Mouse (Mus musculus) kidney, postnatal 0 days (tissue): ENCODE results near the gene Dedd. TPM values are rescaled to one million over a fixed set of nuclear protein-coding genes. Genes with fewer than 3 reads are reported as not detected.

Experiments
- ATAC-seq: fragments of 200-750 bp; cut with Nextera tagmentation; replicated peaks from 2 replicates; pipeline ENCODE4 v1.8.0; 2017; ENCODE audit warnings: low read depth, moderate number of reproducible peaks, moderate TSS enrichment, moderate library complexity; ENCODE audit not compliant: low FRiP score
- DNase-seq: peaks from one replicate; pipeline ENCODE4 v3.0.0-alpha.2; 2016; ENCODE audit warnings: low spot score
- H3K27ac ChIP-seq: fragments of 300-500 bp; sonication (generic); 2 replicates; pipeline ENCODE4 v1.5.1; 2014; ENCODE audit warnings: mild to moderate bottlenecking
- H3K27me3 ChIP-seq: fragments of 300-500 bp; sonication (generic); 2 replicates; pipeline ENCODE4 v1.6.1; 2014; ENCODE audit warnings: low read length, mixed read lengths; ENCODE audit not compliant: insufficient read depth
- H3K36me3 ChIP-seq: fragments of 300-500 bp; sonication (generic); 2 replicates; pipeline ENCODE4 v1.6.1; 2014; ENCODE audit warnings: low read length, mixed read lengths; ENCODE audit not compliant: insufficient read depth
- H3K4me1 ChIP-seq: fragments of 300-500 bp; sonication (generic); replicated peaks from 2 replicates; pipeline ENCODE4 v1.6.1; 2014; ENCODE audit warnings: antibody characterized with exemption, low read length, mixed read lengths; ENCODE audit not compliant: insufficient read depth
- H3K4me2 ChIP-seq: fragments of 300-500 bp; sonication (generic); 2 replicates; pipeline ENCODE4 v1.6.1; 2014; ENCODE audit warnings: mild to moderate bottlenecking, low read length, moderate library complexity, mixed read lengths
- H3K4me3 ChIP-seq: fragments of 300-500 bp; sonication (generic); replicated peaks from 2 replicates; pipeline ENCODE4 v1.5.1; 2014; ENCODE audit warnings: low read depth, low read length
- H3K9ac ChIP-seq: fragments of 300-500 bp; sonication (generic); 2 replicates; pipeline ENCODE4 v1.6.1; 2014; ENCODE audit warnings: low read depth, low read length
- H3K9me3 ChIP-seq: fragments of 300-500 bp; sonication (generic); replicated peaks from 2 replicates; pipeline ENCODE4 v1.6.1; 2016; ENCODE audit warnings: low read length, inconsistent platforms, mixed read lengths
- CTCF ChIP-seq: IDR thresholded peaks from 2 replicates; pipeline ENCODE4 v1.5.1; 2016; ENCODE audit warnings: antibody characterized with exemption, low read depth, mild to moderate bottlenecking, moderate library complexity
- WGBS: fragments of 180-500 bp; shearing (Covaris S2); extraction: QIAGEN DNeasy Blood & Tissue Kit; methylation state at CpG from one replicate; pipeline ENCODE4 v1.1.7; 2014; 5-methylcytosine and 5-hydroxymethylcytosine counted together
- polyA plus RNA-seq: library from polyadenylated mRNA; unstranded; fragments of >200 nt; fragmentation: Nextera tagmentation; extraction: Ambion mirVana; gene quantifications from 2 replicates; pipeline ENCODE4 v1.2.1, GENCODE M21; 2015

Gene Dedd
- polyA plus RNA-seq, 1 experiment from 2014 or later: 46.0 TPM

- Histone ChIP-seq H3K9me3 (no peaks in the 10 kb centered on the region), H3K4me2 (peak overlapping the region; percentile 49), H3K36me3 (no peaks in the 10 kb centered on the region), H3K27ac (no peak overlapping the region), H3K9ac (no peak overlapping the region), H3K27me3 (peaks cover 3% of the 10 kb centered on the region; the same call in 1 of the 2 replicates), H3K4me1 (peaks cover 7% of the 10 kb centered on the region; the same call in 1 of the 2 replicates), H3K4me3 (peak overlapping the region; percentile 24; the same call in 1 of the 2 replicates)
- 2% methylated on average over 31 of the region's 31 CpGs for WGBS
- peak; percentile 80 for TF ChIP-seq CTCF
- DNase-seq (peak; percentile 89), ATAC-seq (peak; percentile 75)
Measured at GRCm38 (mm10) chr1:171379935-171380599, 51.1 kb downstream of the Dedd start.

- 72% methylated on average over 11 of the region's 11 CpGs for WGBS
- peak; percentile 24 for TF ChIP-seq CTCF
- no peak for ATAC-seq
- H3K4me3 ChIP-seq: no peak overlapping the region
- DNase-seq: no peak
- peaks cover 3% of the 10 kb centered on the region; the same call in 1 of the 2 replicates for H3K27me3 ChIP-seq
- no peak overlapping the region for H3K27ac ChIP-seq
- H3K9me3 ChIP-seq: no peaks in the 10 kb centered on the region
- no peak overlapping the region for H3K4me2 ChIP-seq
- H3K9ac ChIP-seq: no peak overlapping the region
- H3K4me1 ChIP-seq: peaks cover 7% of the 10 kb centered on the region; the same call in 1 of the 2 replicates
- H3K36me3 ChIP-seq: no peaks in the 10 kb centered on the region
Measured at GRCm38 (mm10) chr1:171382096-171382620, 53.2 kb downstream of the Dedd start.

- no peak overlapping the region for H3K4me3 ChIP-seq
- DNase-seq (no peak), ATAC-seq (no peak)
- H3K9ac ChIP-seq: no peak overlapping the region
- no peaks in the 10 kb centered on the region for H3K9me3 ChIP-seq
- H3K4me1 ChIP-seq: peaks cover 7% of the 10 kb centered on the region; the same call in 1 of the 2 replicates
- peaks cover 3% of the 10 kb centered on the region; the same call in 1 of the 2 replicates for H3K27me3 ChIP-seq
- TF ChIP-seq CTCF: no peak
- H3K27ac ChIP-seq: no peak overlapping the region
- H3K36me3 ChIP-seq: no peaks in the 10 kb centered on the region
- H3K4me2 ChIP-seq: no peak overlapping the region
- 62% methylated on average over 9 of the region's 9 CpGs for WGBS
Measured at GRCm38 (mm10) chr1:171384361-171384760, 55.4 kb downstream of the Dedd start.

- TF ChIP-seq CTCF: peak; percentile 44
- Histone ChIP-seq H3K9me3 (no peaks in the 10 kb centered on the region), H3K9ac (no peak overlapping the region), H3K27ac (no peak overlapping the region), H3K4me2 (no peak overlapping the region), H3K27me3 (peaks cover 2% of the 10 kb centered on the region; the same call in 1 of the 2 replicates), H3K4me1 (peaks cover under 1% of the 10 kb centered on the region; the same call in 1 of the 2 replicates), H3K36me3 (no peaks in the 10 kb centered on the region), H3K4me3 (no peak overlapping the region)
- DNase-seq (no peak), ATAC-seq (no peak)
- WGBS: 69% methylated on average over 9 of the region's 9 CpGs
Measured at GRCm38 (mm10) chr1:171385171-171385570, 56.2 kb downstream of the Dedd start.

- 0 out of 2 replicates have a peak, but pooled peaks have one; percentile 26 for ATAC-seq
- Histone ChIP-seq H3K27me3 (no peaks in the 10 kb centered on the region), H3K4me2 (no peak overlapping the region), H3K9me3 (no peaks in the 10 kb centered on the region), H3K9ac (no peak overlapping the region), H3K36me3 (no peaks in the 10 kb centered on the region), H3K27ac (no peak overlapping the region), H3K4me3 (no peak overlapping the region), H3K4me1 (no peaks in the 10 kb centered on the region)
- peak; percentile 63 for DNase-seq
- WGBS: 23% methylated on average over 6 of the region's 6 CpGs
- TF ChIP-seq CTCF: peak; percentile 67
Measured at GRCm38 (mm10) chr1:171387099-171387498, 58.2 kb downstream of the Dedd start.

GRCm38 (mm10) chr1:171388376-171389102 lies 59.6 kb downstream of the Dedd start, which contains the start of gene Arhgap30:
Arhgap30 (plus strand) TSS chr1:171388954.
- H3K27me3 ChIP-seq: no peaks in the 10 kb centered on the region
- no peaks in the 10 kb centered on the region for H3K4me1 ChIP-seq
- no peaks in the 10 kb centered on the region for H3K9me3 ChIP-seq
- no peaks in the 10 kb centered on the region for H3K36me3 ChIP-seq
- no peak for DNase-seq
- H3K27ac ChIP-seq: no peak within 1 kb of the TSS
- ATAC-seq: no peak
- WGBS: 78% methylated on average over 15 of the region's 15 CpGs
- no peak for TF ChIP-seq CTCF
- H3K4me2 ChIP-seq: no peak within 1 kb of the TSS
- H3K9ac ChIP-seq: no peak within 1 kb of the TSS
- H3K4me3 ChIP-seq: no peak within 1 kb of the TSS
